Mouse (Mus musculus): Measurements from ENCODE around the gene Jun.

Jun gene

GRCm38 (mm10) chr4:95025847-95026600 is 26.0 kb downstream of the Jun start:
- DNase-seq (ENCODE audit: low read depth, low spot score), result no peak

DNA sequence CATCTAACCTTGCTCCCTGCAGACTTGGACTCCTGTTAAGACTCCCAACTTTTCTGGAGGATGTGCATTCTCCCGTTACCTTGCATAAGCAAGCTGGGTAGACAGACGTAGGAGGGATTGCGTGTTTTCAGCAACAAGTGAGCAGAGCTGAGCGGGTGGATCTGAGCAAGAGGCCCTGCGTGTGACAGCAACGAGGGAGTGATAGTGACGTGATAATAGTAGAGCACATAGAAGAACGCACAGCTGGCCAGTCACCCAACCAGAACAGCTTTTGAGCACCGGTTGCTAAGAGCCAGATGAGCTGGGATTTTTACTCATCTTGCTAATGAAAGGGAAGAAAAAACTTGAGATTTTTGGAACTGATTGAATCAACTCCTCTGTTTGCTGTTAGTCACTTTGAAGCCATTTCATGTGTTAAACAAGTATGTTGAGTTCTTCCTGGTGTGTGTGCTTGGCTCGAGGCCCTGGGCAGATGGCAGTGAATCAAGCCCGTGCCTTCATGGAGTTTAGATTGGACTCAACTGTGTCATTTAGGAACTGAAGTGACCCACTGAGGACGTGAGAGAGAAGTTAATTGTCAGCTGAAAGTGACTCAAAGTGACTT is 28.6 kb downstream of the Jun start:
- no peak for DNase-seq (ENCODE audit: low read depth, low spot score)

DNA sequence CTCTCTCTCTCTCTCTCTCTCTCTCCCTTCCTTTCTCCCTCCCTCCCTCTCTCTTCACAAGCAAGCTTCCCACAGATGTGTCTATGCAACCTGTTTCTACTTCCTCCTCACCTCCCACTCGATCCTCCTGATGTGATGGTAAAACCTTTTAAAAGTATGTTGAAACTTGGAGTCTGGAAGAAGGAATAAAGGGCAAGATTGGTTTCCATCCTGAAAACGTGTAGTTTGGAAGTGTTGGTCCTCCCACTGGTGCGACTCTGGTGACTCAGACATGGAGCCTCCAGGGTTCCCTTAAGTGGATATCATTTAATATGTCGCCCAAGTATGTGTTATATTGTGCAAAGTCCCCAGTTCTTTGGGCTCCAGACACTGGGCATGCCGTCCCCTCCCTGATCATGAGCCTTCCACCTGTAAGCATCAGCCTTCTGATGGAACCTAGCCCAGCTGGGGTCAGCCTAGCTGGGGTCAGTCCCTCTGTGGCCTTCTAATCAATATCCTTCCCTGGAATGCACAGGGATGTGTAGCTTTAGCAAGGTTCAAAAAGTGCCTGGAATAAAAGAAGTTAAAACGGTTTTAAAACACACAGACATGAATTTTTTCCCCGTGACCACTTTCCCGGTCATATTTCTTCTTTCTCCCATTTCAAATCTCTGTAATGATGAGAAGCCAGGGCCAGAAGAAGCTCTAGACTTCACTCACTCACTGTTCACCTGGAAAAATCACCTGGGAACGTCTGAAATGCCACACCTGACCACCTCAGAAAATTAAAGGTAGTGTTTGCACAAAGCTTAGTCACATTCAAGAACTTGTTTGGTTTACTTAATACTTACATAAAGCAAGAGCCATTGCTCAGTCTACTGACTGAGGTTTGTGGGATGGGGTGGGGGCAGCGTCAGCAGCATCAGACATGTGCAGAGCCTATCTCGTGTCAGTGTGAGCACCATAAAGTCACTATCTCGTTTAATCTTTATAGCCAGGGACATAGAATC is 30.1 kb downstream of the Jun start:
- DNase-seq (ENCODE audit: low read depth, low spot score), result no peak

DNA sequence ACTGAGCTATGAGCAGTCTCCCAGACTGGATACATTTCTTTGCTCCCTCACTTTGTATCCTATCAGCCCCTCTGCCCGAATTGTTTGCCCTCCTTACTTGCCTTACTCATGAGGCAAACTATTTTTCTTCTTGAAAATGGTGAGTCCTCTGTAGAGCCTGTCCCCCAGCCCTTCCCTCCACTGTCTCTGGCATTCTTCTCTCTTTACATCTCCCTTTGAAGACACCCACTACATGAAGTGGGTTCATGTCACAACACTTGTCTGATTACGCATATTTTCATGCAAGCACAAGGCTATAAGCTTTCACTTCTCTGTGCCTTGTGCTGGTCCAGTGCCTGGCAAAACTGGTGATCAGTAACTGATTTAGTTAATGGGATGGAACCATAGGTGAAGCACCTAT is 31.8 kb downstream of the Jun start:
- DNase-seq (ENCODE audit: low read depth, low spot score), result no peak

DNA sequence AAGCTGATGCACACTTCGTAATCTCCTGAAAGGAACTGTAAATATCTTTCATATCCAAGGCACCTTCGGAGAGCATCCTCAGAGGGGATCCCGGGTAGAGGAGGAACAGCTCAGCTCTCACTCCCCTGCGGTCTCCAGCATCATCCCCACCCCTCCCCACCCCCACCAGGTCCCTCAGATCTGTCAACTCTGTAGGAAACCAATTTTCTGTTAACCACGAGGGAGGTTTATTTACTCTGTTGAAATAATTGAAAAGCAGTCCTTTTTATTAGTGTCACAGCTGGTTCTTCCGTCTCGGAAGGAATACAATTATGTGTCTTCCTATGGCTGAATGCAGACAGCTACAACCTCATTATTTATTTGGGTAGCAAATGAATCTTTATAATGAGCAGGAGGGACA is 33.8 kb downstream of the Jun start:
- DNase-seq (ENCODE audit: low read depth, low spot score), result no peak

DNA sequence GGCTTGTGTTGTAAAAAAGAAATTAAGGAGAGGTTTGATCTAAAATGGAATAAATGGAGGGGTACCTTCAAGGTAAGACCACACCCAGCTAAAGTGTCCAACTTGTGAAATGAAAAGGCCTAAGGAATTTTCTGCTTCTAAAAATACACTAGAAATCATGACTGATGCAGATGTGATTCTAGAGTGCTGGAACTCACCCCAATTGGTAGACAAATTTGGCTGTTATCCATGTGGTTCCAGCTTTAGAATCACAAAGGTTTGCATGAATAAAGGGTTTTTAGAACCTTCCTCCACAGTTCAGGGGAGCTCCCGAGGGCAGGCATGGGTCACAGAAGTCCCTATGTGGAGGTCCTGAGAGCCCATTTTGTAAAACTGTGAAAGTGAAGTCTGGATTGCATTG is 39.3 kb downstream of the Jun start:
- no peak for DNase-seq (ENCODE audit: low read depth, low spot score)

GRCm38 (mm10) chr4:95012256-95012655 is 39.8 kb downstream of the Jun start:
- no peak for DNase-seq (ENCODE audit: low read depth, low spot score)

DNA sequence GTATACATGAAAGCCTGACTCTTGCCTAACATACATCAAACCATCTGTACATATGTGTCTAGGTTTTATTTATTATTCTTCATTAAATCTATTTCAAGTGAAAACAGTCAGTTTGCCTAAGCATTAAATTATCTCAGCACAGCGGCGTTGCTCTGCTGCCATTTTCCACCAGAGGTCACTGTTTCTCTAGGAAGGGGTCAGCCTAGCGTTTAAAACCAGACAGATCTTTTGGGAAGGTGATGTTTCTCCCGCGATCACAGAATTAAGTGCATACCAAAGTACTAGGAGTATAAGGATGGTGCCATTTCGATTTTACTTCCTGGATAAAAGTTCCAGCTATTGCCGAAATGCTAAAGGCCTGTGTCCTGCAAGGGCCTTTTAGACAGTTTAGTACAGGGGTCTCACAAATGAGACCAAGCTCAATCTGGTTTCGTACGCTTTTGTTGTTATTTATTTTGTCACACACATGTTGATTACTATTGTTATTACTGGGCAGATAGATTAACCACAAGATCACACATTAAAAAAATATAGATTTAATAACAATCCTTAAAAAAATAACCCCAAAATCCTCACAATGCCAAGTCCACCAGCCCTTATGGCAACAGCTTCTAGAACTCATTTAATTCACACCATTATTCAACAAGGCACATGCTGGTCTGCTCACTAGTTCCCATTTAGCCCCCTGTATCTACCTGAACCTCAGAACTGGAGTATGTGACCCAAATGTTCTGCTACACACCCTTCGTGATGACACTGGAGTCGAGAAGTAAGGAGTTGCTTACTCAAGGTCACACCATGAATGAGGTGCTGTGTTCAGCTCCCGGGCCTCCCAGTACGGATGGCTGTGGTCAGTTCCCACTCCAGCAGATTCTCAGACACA is 43.6 kb downstream of the Jun start:
- DNase-seq (ENCODE audit: low read depth, low spot score), result no peak

- DNase-seq (ENCODE audit: low read depth, low spot score), result no peak
Measured at GRCm38 (mm10) chr4:95007759-95008158, 44.3 kb downstream of the Jun start.

GRCm38 (mm10) chr4:95005251-95005830 is 46.7 kb downstream of the Jun start:
- DNase-seq (ENCODE audit: low read depth, low spot score), result no peak

DNA sequence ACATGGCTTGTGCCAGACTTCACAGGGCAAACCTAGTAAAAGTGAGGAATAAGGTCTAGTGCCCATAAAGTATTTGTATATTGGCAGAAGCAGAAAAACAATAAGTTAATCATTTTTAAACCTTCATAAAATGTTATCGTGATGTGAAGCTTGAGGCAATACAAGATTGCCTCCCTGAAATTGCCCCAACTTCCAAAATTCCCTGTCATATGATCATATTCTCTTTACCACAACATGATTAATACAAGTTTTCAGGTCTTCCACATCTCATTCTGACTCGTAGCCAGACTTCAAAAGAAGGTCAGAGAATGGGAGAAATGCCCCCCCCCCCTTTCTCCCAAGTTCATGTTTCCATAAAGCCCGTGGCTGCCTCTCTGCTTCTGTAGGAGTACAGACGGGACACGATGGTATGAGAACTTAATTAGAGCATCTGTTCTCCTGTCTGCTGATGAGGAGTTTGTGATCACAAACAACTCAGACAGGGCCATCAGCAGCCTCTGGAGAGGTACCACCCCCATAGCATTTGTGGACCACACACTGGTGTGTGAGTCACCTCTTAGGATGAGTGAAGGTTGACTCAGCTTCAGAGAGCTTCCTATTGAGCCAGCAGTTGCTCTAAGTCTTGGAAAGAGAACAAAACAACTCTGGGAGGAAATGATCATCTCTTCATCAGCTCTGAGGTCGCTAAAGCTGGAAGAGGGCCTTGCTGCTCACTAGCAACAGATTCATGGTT is 50.8 kb downstream of the Jun start:
- no peak for DNase-seq (ENCODE audit: low read depth, low spot score)

- DNase-seq (ENCODE audit: low read depth, low spot score), result no peak
Measured at GRCm38 (mm10) chr4:95000147-95000546, 51.9 kb downstream of the Jun start.

- DNase-seq (ENCODE audit: low read depth, low spot score), result no peak
Measured at GRCm38 (mm10) chr4:94999249-94999648, 52.8 kb downstream of the Jun start.
